Mouse (Mus musculus) CH12.LX (cell line): ENCODE measurements around the gene Sdc4. TPM values are rescaled to one million over a fixed set of nuclear protein-coding genes. Genes with fewer than 3 reads are reported as not detected.
A peak's percentile ranks its signal among the peaks of the same experiment; 100 is the strongest.

ENCODE experiments used
- DNase-seq: peaks from one replicate; pipeline ENCODE4 v3.0.0-alpha.2; 2013; ENCODE audit errors: extremely low read depth
- H3K27ac ChIP-seq: 2 replicates; pipeline ENCODE4 v1.5.1; 2012; ENCODE audit warnings: low read depth, mild to moderate bottlenecking, control low read depth, moderate library complexity; ENCODE audit not compliant: insufficient read depth
- H3K27me3 ChIP-seq: replicated peaks from 2 replicates; pipeline ENCODE3; 2012; ENCODE audit warnings: inconsistent platforms
- H3K36me3 ChIP-seq, 2 experiments: replicated peaks in 1 of 2; 2 replicates each; pipeline versions ENCODE3 to v1.6.1; 2012; ENCODE audit warnings: inconsistent platforms in 1 of 2, low read length in 1 of 2, mild to moderate bottlenecking in 1 of 2, mixed read lengths in 1 of 2, moderate library complexity in 1 of 2; ENCODE audit not compliant: control insufficient read depth in 1 of 2, insufficient read depth in 1 of 2
- H3K4me1 ChIP-seq, 2 experiments: 2 replicates each; pipeline ENCODE4 v1.6.1; 2012; ENCODE audit warnings: inconsistent platforms in 1 of 2, moderate library complexity in 1 of 2; ENCODE audit not compliant: insufficient read depth in 2 of 2, control insufficient read depth in 1 of 2
- H3K4me2 ChIP-seq: 2 replicates; pipeline ENCODE4 v1.6.1; 2012; ENCODE audit warnings: low read depth, mild to moderate bottlenecking, control low read depth; ENCODE audit not compliant: poor library complexity, insufficient read depth, severe bottlenecking
- H3K4me3 ChIP-seq, 3 experiments: fragments of 150-350 bp in 1 of 3; sonication (generic) in 1 of 3; replicated peaks in 1 of 3; 2 replicates each; pipeline versions ENCODE3 to v1.5.1; 2011 to 2012; ENCODE audit warnings: low read depth in 2 of 3, low read length in 2 of 3, mild to moderate bottlenecking in 2 of 3, moderate library complexity in 2 of 3, control low read depth in 1 of 3, improper control_type of control experiment in 1 of 3, inconsistent platforms in 1 of 3, mixed read lengths in 1 of 3; ENCODE audit not compliant: poor library complexity in 1 of 3
- H3K79me2 ChIP-seq: replicated peaks from 2 replicates; pipeline ENCODE4 v1.6.1; 2012; ENCODE audit warnings: mild to moderate bottlenecking, moderate library complexity; ENCODE audit not compliant: control insufficient read depth, poor library complexity, insufficient read depth, severe bottlenecking; ENCODE audit errors: extremely low read depth
- H3K9ac ChIP-seq: 2 replicates; pipeline ENCODE4 v1.6.1; 2012; ENCODE audit warnings: low read depth, mild to moderate bottlenecking, control low read depth, moderate library complexity; ENCODE audit not compliant: insufficient read depth
- H3K9me3 ChIP-seq: replicated peaks from 2 replicates; pipeline ENCODE3; 2012; ENCODE audit warnings: low read length, inconsistent platforms, mixed read lengths
- BHLHE40 ChIP-seq: IDR thresholded peaks from 2 replicates; pipeline ENCODE4 v1.6.1; 2011; ENCODE audit warnings: mild to moderate bottlenecking, low read depth, low read length, improper control_type of control experiment
- CHD1 ChIP-seq: IDR thresholded peaks from 2 replicates; pipeline ENCODE4 v1.6.1; 2012; ENCODE audit warnings: low read depth, low read length, improper control_type of control experiment, inconsistent platforms
- CHD2 ChIP-seq: IDR thresholded peaks from 2 replicates; pipeline ENCODE4 v1.6.1; 2011; ENCODE audit warnings: low read length, improper control_type of control experiment
- ETS1 ChIP-seq: conservative IDR thresholded peaks from 2 replicates; pipeline ENCODE4 v1.6.1; 2012; ENCODE audit warnings: low read depth, mild to moderate bottlenecking, inconsistent platforms, low read length, improper control_type of control experiment, moderate library complexity
- HCFC1 ChIP-seq: IDR thresholded peaks from 2 replicates; pipeline ENCODE4 v1.6.1; 2012; ENCODE audit warnings: low read depth, mild to moderate bottlenecking, inconsistent platforms, low read length, improper control_type of control experiment
- IRF4 ChIP-seq: IDR thresholded peaks from 2 replicates; pipeline ENCODE4 v1.6.1; 2014; ENCODE audit warnings: low read depth, mild to moderate bottlenecking, inconsistent platforms, low read length, improper control_type of control experiment
- JUN ChIP-seq: IDR thresholded peaks from 2 replicates; pipeline ENCODE4 v1.6.1; 2011; ENCODE audit warnings: low read depth, mild to moderate bottlenecking, low read length, improper control_type of control experiment, moderate library complexity; ENCODE audit not compliant: insufficient read depth
- JUND ChIP-seq: conservative IDR thresholded peaks from 2 replicates; pipeline ENCODE4 v1.6.1; 2011; ENCODE audit warnings: low read depth, low read length, improper control_type of control experiment
- KAT2A ChIP-seq: IDR thresholded peaks from 2 replicates; pipeline ENCODE4 v1.6.1; 2012; ENCODE audit warnings: low read length, improper control_type of control experiment, inconsistent platforms; ENCODE audit not compliant: insufficient replicate concordance
- MAFK ChIP-seq: IDR thresholded peaks from 2 replicates; pipeline ENCODE4 v1.6.1; 2011; ENCODE audit warnings: low read length, improper control_type of control experiment; ENCODE audit not compliant: insufficient replicate concordance
- MAX ChIP-seq: IDR thresholded peaks from 2 replicates; pipeline ENCODE4 v1.6.1; 2011; ENCODE audit warnings: low read length, improper control_type of control experiment
- MAZ ChIP-seq: IDR thresholded peaks from 2 replicates; pipeline ENCODE4 v1.6.1; 2012; ENCODE audit warnings: low read depth, mild to moderate bottlenecking, inconsistent platforms, low read length, improper control_type of control experiment, moderate library complexity
- MEF2A ChIP-seq: IDR thresholded peaks from 2 replicates; pipeline ENCODE4 v1.6.1; 2014; ENCODE audit warnings: low read depth, mild to moderate bottlenecking, inconsistent platforms, low read length, improper control_type of control experiment, borderline replicate concordance
- MXI1 ChIP-seq: IDR thresholded peaks from 2 replicates; pipeline ENCODE4 v1.6.1; 2011; ENCODE audit warnings: mild to moderate bottlenecking, low read depth, low read length, improper control_type of control experiment
- MYC ChIP-seq: IDR thresholded peaks from 2 replicates; pipeline ENCODE4 v1.6.1; 2011; ENCODE audit warnings: low read depth, mild to moderate bottlenecking, improper control_type of control experiment, low read length
- PAX5 ChIP-seq: IDR thresholded peaks from 2 replicates; pipeline ENCODE4 v1.6.1; 2012; ENCODE audit warnings: low read length, inconsistent platforms, mixed read lengths
- POLR2A ChIP-seq: IDR thresholded peaks from 2 replicates; pipeline ENCODE4 v1.6.1; 2011; ENCODE audit warnings: low read depth, mild to moderate bottlenecking, improper control_type of control experiment, low read length
- POLR2AphosphoS2 ChIP-seq: IDR thresholded peaks from 2 replicates; pipeline ENCODE4 v1.6.1; 2011; ENCODE audit warnings: low read depth, low read length, improper control_type of control experiment
- SMC3 ChIP-seq: IDR thresholded peaks from 2 replicates; pipeline ENCODE4 v1.6.1; 2011; ENCODE audit warnings: low read depth, low read length, improper control_type of control experiment
- TCF12 ChIP-seq: IDR thresholded peaks from 2 replicates; pipeline ENCODE4 v1.6.1; 2014; ENCODE audit warnings: low read depth, mild to moderate bottlenecking, inconsistent platforms, low read length, improper control_type of control experiment
- UBTF ChIP-seq: IDR thresholded peaks from 2 replicates; pipeline ENCODE4 v1.6.1; 2012; ENCODE audit warnings: low read depth, mild to moderate bottlenecking, inconsistent platforms, low read length, improper control_type of control experiment, moderate library complexity
- USF2 ChIP-seq: conservative IDR thresholded peaks from 2 replicates; pipeline ENCODE4 v1.6.1; 2011; ENCODE audit warnings: low read depth, low read length, improper control_type of control experiment
- ZC3H11A ChIP-seq: IDR thresholded peaks from 2 replicates; pipeline ENCODE4 v1.6.1; 2012; ENCODE audit warnings: low read depth, mild to moderate bottlenecking, inconsistent platforms, low read length, improper control_type of control experiment
- ZKSCAN1 ChIP-seq: IDR thresholded peaks from 2 replicates; pipeline ENCODE4 v1.6.1; 2012; ENCODE audit warnings: low read depth, inconsistent platforms, low read length, improper control_type of control experiment, borderline replicate concordance
- ZMIZ1 ChIP-seq: IDR thresholded peaks from 2 replicates; pipeline ENCODE4 v1.6.1; 2012; ENCODE audit warnings: low read depth, mild to moderate bottlenecking, inconsistent platforms, low read length, improper control_type of control experiment
- ZNF384 ChIP-seq: IDR thresholded peaks from 2 replicates; pipeline ENCODE4 v1.6.1; 2012; ENCODE audit warnings: low read depth, low read length, improper control_type of control experiment, inconsistent platforms
- dilution Hi-C: fragments of 300-500 bp; cut with MboI; formaldehyde crosslinking; loops from 2 replicates; pipeline ENCODE4 v1.14.3; 2020; ENCODE audit warnings: low sequenced_read_pairs; ENCODE audit not compliant: extremely low pct_unique_long_range_greater_than_20kb, extremely low pct_ligation_motif_present
- in situ Hi-C: fragments of 300-500 bp; cut with MboI; formaldehyde crosslinking; loops from 3 replicates; pipeline ENCODE4 v1.14.3; 2019; ENCODE audit warnings: low sequenced_read_pairs, low pct_ligation_motif_present, low pct_unique_long_range_greater_than_20kb, mixed read lengths
- polyA plus RNA-seq: library from polyadenylated mRNA; unstranded; fragments of >175 nt; gene quantifications from 2 replicates; pipeline ENCODE4 v1.2.1, GENCODE M21; 2012; ENCODE audit warnings: low read depth; ENCODE audit not compliant: insufficient read length
- total RNA-seq, 2 experiments: library from RNA; depleted of rRNA; stranded (reverse); fragments of 300-350 nt in 1 of 2; fragments of >200 nt in 1 of 2; gene quantifications; 2 replicates each; pipeline ENCODE4 v1.2.3; 2012 to 2014

Gene Sdc4
- total and polyA plus RNA-seq, 3 experiments, result 46.6 to 69.9 (median 59.8) TPM

DNA sequence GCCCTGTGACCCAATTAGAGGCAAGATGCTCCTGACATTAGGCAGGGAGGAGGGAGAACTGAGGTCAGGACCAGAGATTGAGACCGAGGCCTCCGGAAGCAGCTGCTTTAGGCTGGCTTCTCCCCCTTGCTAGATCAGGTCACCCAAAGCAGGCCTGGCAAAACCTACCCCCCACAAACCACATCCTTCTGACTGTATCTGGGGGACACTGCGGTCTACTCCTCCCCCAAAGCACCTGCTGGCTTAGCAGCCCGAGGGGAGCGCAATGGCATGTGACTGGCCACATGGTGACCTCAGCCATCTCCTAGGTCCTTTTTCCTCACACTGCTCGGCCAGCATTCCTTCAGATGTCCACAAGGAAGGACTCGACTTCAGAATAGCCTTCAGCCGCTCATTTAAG, 2.5 kb downstream of the Sdc4 start (continued):
- TF ChIP-seq TCF12, result peak; percentile 99
- 0 out of 2 replicates have a peak, but pooled peaks have one; percentile 16 for TF ChIP-seq ZNF384
- TF ChIP-seq POLR2AphosphoS2, result no peak
- peak; percentile 75 for TF ChIP-seq IRF4
- TF ChIP-seq KAT2A, result 0 out of 2 replicates have a peak, but pooled peaks have one; percentile 12
- 0 out of 2 replicates have a peak, but pooled peaks have one; percentile 22 for TF ChIP-seq JUND
- peak; percentile 98 for TF ChIP-seq BHLHE40
- TF ChIP-seq ZC3H11A, result no peak
- 0 out of 2 replicates have a peak, but pooled peaks have one; percentile 9 for TF ChIP-seq JUN
- TF ChIP-seq UBTF, result no peak
- TF ChIP-seq CHD1, result no peak
- peak; percentile 75 for TF ChIP-seq MAFK
- TF ChIP-seq HCFC1, result peak; percentile 45; the same call in 1 of the 2 replicates
- peak; percentile 62 for TF ChIP-seq MXI1
- TF ChIP-seq CHD2, result peak; percentile 87
- 0 out of 2 replicates have a peak, but pooled peaks have one; percentile 17 for TF ChIP-seq USF2
- TF ChIP-seq ZMIZ1, result no peak

- Histone ChIP-seq H3K4me3 (peak overlapping the region in 1 of 3 experiments; percentile 58), H3K9me3 (no peaks in the 10 kb centered on the region), H3K9ac (no peak overlapping the region; the same call in 1 of the 2 replicates), H3K36me3 (peaks cover 0 to 19% of the 10 kb centered on the region in 2 experiments), H3K4me1 (peaks cover 35 to 81% of the 10 kb centered on the region in 2 experiments), H3K27me3 (peaks cover 7% of the 10 kb centered on the region), H3K27ac (no peak overlapping the region), H3K4me2 (peak overlapping the region; percentile 77; the same call in 1 of the 2 replicates), H3K79me2 (peaks cover 39% of the 10 kb centered on the region)
- dilution Hi-C loops (no loop called here), in situ Hi-C loops (no loop called here)
- no peak for DNase-seq
- TF ChIP-seq PAX5, result no peak
- TF ChIP-seq KAT2A, result no peak
- no peak for TF ChIP-seq ZC3H11A
- TF ChIP-seq CHD1, result no peak
- no peak for TF ChIP-seq MEF2A
- no peak for TF ChIP-seq SMC3
- TF ChIP-seq MAX, result no peak
- no peak for TF ChIP-seq ZKSCAN1
- TF ChIP-seq MAZ, result no peak
- no peak for TF ChIP-seq POLR2A
- no peak for TF ChIP-seq USF2
- TF ChIP-seq MAFK, result no peak
- TF ChIP-seq ETS1, result no peak
- no peak for TF ChIP-seq UBTF
- TF ChIP-seq BHLHE40, result no peak
- TF ChIP-seq MYC, result no peak
Observed at GRCm38 (mm10) chr2:164440314-164440713, 3.4 kb downstream of the Sdc4 start.
